Mouse (Mus musculus) CH12.LX (cell line): Measurements from ENCODE around the gene Znrf3. TPM values are rescaled to one million over a fixed set of nuclear protein-coding genes. Genes with fewer than 3 reads are reported as not detected.

Experiments
- DNase-seq: peaks from one replicate; pipeline ENCODE4 v3.0.0-alpha.2; 2013; ENCODE audit errors: extremely low read depth
- H3K27ac ChIP-seq: 2 replicates; pipeline ENCODE4 v1.5.1; 2012; ENCODE audit warnings: low read depth, mild to moderate bottlenecking, control low read depth, moderate library complexity; ENCODE audit not compliant: insufficient read depth
- H3K27me3 ChIP-seq: replicated peaks from 2 replicates; pipeline ENCODE3; 2012; ENCODE audit warnings: inconsistent platforms
- H3K36me3 ChIP-seq, 2 experiments: replicated peaks in 1 of 2; 2 replicates each; pipeline versions ENCODE3 to v1.6.1; 2012; ENCODE audit warnings: inconsistent platforms in 1 of 2, low read length in 1 of 2, mild to moderate bottlenecking in 1 of 2, mixed read lengths in 1 of 2, moderate library complexity in 1 of 2; ENCODE audit not compliant: control insufficient read depth in 1 of 2, insufficient read depth in 1 of 2
- H3K4me1 ChIP-seq, 2 experiments: 2 replicates each; pipeline ENCODE4 v1.6.1; 2012; ENCODE audit warnings: inconsistent platforms in 1 of 2, moderate library complexity in 1 of 2; ENCODE audit not compliant: insufficient read depth in 2 of 2, control insufficient read depth in 1 of 2
- H3K4me2 ChIP-seq: 2 replicates; pipeline ENCODE4 v1.6.1; 2012; ENCODE audit warnings: low read depth, mild to moderate bottlenecking, control low read depth; ENCODE audit not compliant: poor library complexity, insufficient read depth, severe bottlenecking
- H3K4me3 ChIP-seq, 3 experiments: fragments of 150-350 bp in 1 of 3; sonication (generic) in 1 of 3; replicated peaks in 1 of 3; 2 replicates each; pipeline versions ENCODE3 to v1.5.1; 2011 to 2012; ENCODE audit warnings: low read depth in 2 of 3, low read length in 2 of 3, mild to moderate bottlenecking in 2 of 3, moderate library complexity in 2 of 3, control low read depth in 1 of 3, improper control_type of control experiment in 1 of 3, inconsistent platforms in 1 of 3, mixed read lengths in 1 of 3; ENCODE audit not compliant: poor library complexity in 1 of 3
- H3K79me2 ChIP-seq: replicated peaks from 2 replicates; pipeline ENCODE4 v1.6.1; 2012; ENCODE audit warnings: mild to moderate bottlenecking, moderate library complexity; ENCODE audit not compliant: control insufficient read depth, poor library complexity, insufficient read depth, severe bottlenecking; ENCODE audit errors: extremely low read depth
- H3K9ac ChIP-seq: 2 replicates; pipeline ENCODE4 v1.6.1; 2012; ENCODE audit warnings: low read depth, mild to moderate bottlenecking, control low read depth, moderate library complexity; ENCODE audit not compliant: insufficient read depth
- H3K9me3 ChIP-seq: replicated peaks from 2 replicates; pipeline ENCODE3; 2012; ENCODE audit warnings: low read length, inconsistent platforms, mixed read lengths
- CHD1 ChIP-seq: IDR thresholded peaks from 2 replicates; pipeline ENCODE4 v1.6.1; 2012; ENCODE audit warnings: low read depth, low read length, improper control_type of control experiment, inconsistent platforms
- ELF1 ChIP-seq: IDR thresholded peaks from 2 replicates; pipeline ENCODE4 v1.6.1; 2014; ENCODE audit warnings: low read depth, mild to moderate bottlenecking, inconsistent platforms, low read length, improper control_type of control experiment
- ETS1 ChIP-seq: conservative IDR thresholded peaks from 2 replicates; pipeline ENCODE4 v1.6.1; 2012; ENCODE audit warnings: low read depth, mild to moderate bottlenecking, inconsistent platforms, low read length, improper control_type of control experiment, moderate library complexity
- GABPA ChIP-seq: IDR thresholded peaks from 2 replicates; pipeline ENCODE4 v1.6.1; 2012; ENCODE audit warnings: low read depth, low read length, improper control_type of control experiment, inconsistent platforms; ENCODE audit not compliant: insufficient replicate concordance
- HCFC1 ChIP-seq: IDR thresholded peaks from 2 replicates; pipeline ENCODE4 v1.6.1; 2012; ENCODE audit warnings: low read depth, mild to moderate bottlenecking, inconsistent platforms, low read length, improper control_type of control experiment
- IRF4 ChIP-seq: IDR thresholded peaks from 2 replicates; pipeline ENCODE4 v1.6.1; 2014; ENCODE audit warnings: low read depth, mild to moderate bottlenecking, inconsistent platforms, low read length, improper control_type of control experiment
- JUN ChIP-seq: IDR thresholded peaks from 2 replicates; pipeline ENCODE4 v1.6.1; 2011; ENCODE audit warnings: low read depth, mild to moderate bottlenecking, low read length, improper control_type of control experiment, moderate library complexity; ENCODE audit not compliant: insufficient read depth
- JUND ChIP-seq: conservative IDR thresholded peaks from 2 replicates; pipeline ENCODE4 v1.6.1; 2011; ENCODE audit warnings: low read depth, low read length, improper control_type of control experiment
- KAT2A ChIP-seq: IDR thresholded peaks from 2 replicates; pipeline ENCODE4 v1.6.1; 2012; ENCODE audit warnings: low read length, improper control_type of control experiment, inconsistent platforms; ENCODE audit not compliant: insufficient replicate concordance
- MAFK ChIP-seq: IDR thresholded peaks from 2 replicates; pipeline ENCODE4 v1.6.1; 2011; ENCODE audit warnings: low read length, improper control_type of control experiment; ENCODE audit not compliant: insufficient replicate concordance
- MAZ ChIP-seq: IDR thresholded peaks from 2 replicates; pipeline ENCODE4 v1.6.1; 2012; ENCODE audit warnings: low read depth, mild to moderate bottlenecking, inconsistent platforms, low read length, improper control_type of control experiment, moderate library complexity
- MEF2A ChIP-seq: IDR thresholded peaks from 2 replicates; pipeline ENCODE4 v1.6.1; 2014; ENCODE audit warnings: low read depth, mild to moderate bottlenecking, inconsistent platforms, low read length, improper control_type of control experiment, borderline replicate concordance
- MXI1 ChIP-seq: IDR thresholded peaks from 2 replicates; pipeline ENCODE4 v1.6.1; 2011; ENCODE audit warnings: mild to moderate bottlenecking, low read depth, low read length, improper control_type of control experiment
- MYC ChIP-seq: IDR thresholded peaks from 2 replicates; pipeline ENCODE4 v1.6.1; 2011; ENCODE audit warnings: low read depth, mild to moderate bottlenecking, improper control_type of control experiment, low read length
- NELFE ChIP-seq: IDR thresholded peaks from 2 replicates; pipeline ENCODE4 v1.6.1; 2011; ENCODE audit warnings: low read depth, low read length, improper control_type of control experiment
- NRF1 ChIP-seq: IDR thresholded peaks from 2 replicates; pipeline ENCODE4 v1.6.1; 2014; ENCODE audit warnings: low read depth, mild to moderate bottlenecking, inconsistent platforms, low read length, improper control_type of control experiment, moderate library complexity
- PAX5 ChIP-seq: IDR thresholded peaks from 2 replicates; pipeline ENCODE4 v1.6.1; 2012; ENCODE audit warnings: low read length, inconsistent platforms, mixed read lengths
- POLR2AphosphoS2 ChIP-seq: IDR thresholded peaks from 2 replicates; pipeline ENCODE4 v1.6.1; 2011; ENCODE audit warnings: low read depth, low read length, improper control_type of control experiment
- RCOR1 ChIP-seq: conservative IDR thresholded peaks from 2 replicates; pipeline ENCODE4 v1.6.1; 2012; ENCODE audit warnings: low read depth, mild to moderate bottlenecking, inconsistent platforms, low read length, improper control_type of control experiment
- SIN3A ChIP-seq: IDR thresholded peaks from 2 replicates; pipeline ENCODE4 v1.6.1; 2012; ENCODE audit warnings: low read length, improper control_type of control experiment, inconsistent platforms
- TCF12 ChIP-seq: IDR thresholded peaks from 2 replicates; pipeline ENCODE4 v1.6.1; 2014; ENCODE audit warnings: low read depth, mild to moderate bottlenecking, inconsistent platforms, low read length, improper control_type of control experiment
- UBTF ChIP-seq: IDR thresholded peaks from 2 replicates; pipeline ENCODE4 v1.6.1; 2012; ENCODE audit warnings: low read depth, mild to moderate bottlenecking, inconsistent platforms, low read length, improper control_type of control experiment, moderate library complexity
- ZC3H11A ChIP-seq: IDR thresholded peaks from 2 replicates; pipeline ENCODE4 v1.6.1; 2012; ENCODE audit warnings: low read depth, mild to moderate bottlenecking, inconsistent platforms, low read length, improper control_type of control experiment
- ZKSCAN1 ChIP-seq: IDR thresholded peaks from 2 replicates; pipeline ENCODE4 v1.6.1; 2012; ENCODE audit warnings: low read depth, inconsistent platforms, low read length, improper control_type of control experiment, borderline replicate concordance
- dilution Hi-C: fragments of 300-500 bp; cut with MboI; formaldehyde crosslinking; loops from 2 replicates; pipeline ENCODE4 v1.14.3; 2020; ENCODE audit warnings: low sequenced_read_pairs; ENCODE audit not compliant: extremely low pct_unique_long_range_greater_than_20kb, extremely low pct_ligation_motif_present
- in situ Hi-C: fragments of 300-500 bp; cut with MboI; formaldehyde crosslinking; loops from 3 replicates; pipeline ENCODE4 v1.14.3; 2019; ENCODE audit warnings: low sequenced_read_pairs, low pct_ligation_motif_present, low pct_unique_long_range_greater_than_20kb, mixed read lengths
- polyA plus RNA-seq: library from polyadenylated mRNA; unstranded; fragments of >175 nt; gene quantifications from 2 replicates; pipeline ENCODE4 v1.2.1, GENCODE M21; 2012; ENCODE audit warnings: low read depth; ENCODE audit not compliant: insufficient read length
- total RNA-seq, 2 experiments: library from RNA; depleted of rRNA; stranded (reverse); fragments of 300-350 nt in 1 of 2; fragments of >200 nt in 1 of 2; gene quantifications; 2 replicates each; pipeline ENCODE4 v1.2.3; 2012 to 2014

Gene Znrf3
- total and polyA plus RNA-seq, 3 experiments = 1.1 to 2.7 (median 1.3) TPM

- Histone ChIP-seq H3K27ac (no peak overlapping the region), H3K9ac (no peak overlapping the region), H3K4me2 (no peak overlapping the region), H3K27me3 (no peaks in the 10 kb centered on the region), H3K36me3 (peaks cover 0 to 2% of the 10 kb centered on the region in 2 experiments), H3K4me1 (peaks cover 0 to 13% of the 10 kb centered on the region in 2 experiments; a peak in 1 of 4 replicates), H3K4me3 (no peak overlapping the region), H3K79me2 (no peaks in the 10 kb centered on the region), H3K9me3 (no peaks in the 10 kb centered on the region)
- in situ Hi-C loops = no loop called here
- no peak for DNase-seq
- dilution Hi-C loops = no loop called here
- TF ChIP-seq ETS1 = no peak
- TF ChIP-seq POLR2AphosphoS2 = no peak
- no peak for TF ChIP-seq MAFK
- TF ChIP-seq TCF12 = no peak
- TF ChIP-seq KAT2A = no peak
- no peak for TF ChIP-seq ZC3H11A
- no peak for TF ChIP-seq NRF1
These were observed 12.3 kb downstream of the Znrf3 start for GRCm38 (mm10) chr11:5432330-5432729.

GRCm38 (mm10) chr11:5430863-5431262 is 13.8 kb downstream of the Znrf3 start:
- Histone ChIP-seq H3K36me3 (no peaks in the 10 kb centered on the region), H3K4me2 (no peak overlapping the region), H3K4me3 (no peak overlapping the region), H3K9me3 (no peaks in the 10 kb centered on the region), H3K4me1 (peaks cover 0 to 13% of the 10 kb centered on the region in 2 experiments; a peak in 1 of 4 replicates), H3K79me2 (no peaks in the 10 kb centered on the region), H3K27me3 (no peaks in the 10 kb centered on the region), H3K27ac (no peak overlapping the region), H3K9ac (no peak overlapping the region)
- TF ChIP-seq ZKSCAN1 (no peak), PAX5 (no peak)
- in situ Hi-C loops (no loop called here), dilution Hi-C loops (no loop called here)
- DNase-seq = no peak

- Histone ChIP-seq H3K4me1 (peaks cover 0 to 10% of the 10 kb centered on the region in 2 experiments; a peak in 1 of 4 replicates), H3K27me3 (no peaks in the 10 kb centered on the region), H3K4me3 (no peak overlapping the region), H3K9me3 (no peaks in the 10 kb centered on the region), H3K4me2 (no peak overlapping the region), H3K79me2 (no peaks in the 10 kb centered on the region), H3K27ac (no peak overlapping the region), H3K36me3 (no peaks in the 10 kb centered on the region), H3K9ac (no peak overlapping the region)
- DNase-seq = no peak
- in situ Hi-C loops (no loop called here), dilution Hi-C loops (no loop called here)
- TF ChIP-seq JUN = no peak
- no peak for TF ChIP-seq UBTF
- no peak for TF ChIP-seq MEF2A
- no peak for TF ChIP-seq MYC
- no peak for TF ChIP-seq MAZ
- TF ChIP-seq JUND = no peak
- TF ChIP-seq NRF1 = no peak
- no peak for TF ChIP-seq GABPA
- no peak for TF ChIP-seq IRF4
- TF ChIP-seq NELFE = no peak
- TF ChIP-seq RCOR1 = no peak
- TF ChIP-seq MXI1 = no peak
- no peak for TF ChIP-seq CHD1
- no peak for TF ChIP-seq TCF12
- TF ChIP-seq SIN3A = no peak
- TF ChIP-seq HCFC1 = no peak
- TF ChIP-seq ELF1 = no peak
These were observed 15.1 kb downstream of the Znrf3 start for GRCm38 (mm10) chr11:5429396-5430190.
